Mouse (Mus musculus) monocyte, adult 5-6 weeks (primary cell): ENCODE data around the gene Mapre1. TPM values are rescaled to one million over a fixed set of nuclear protein-coding genes. Genes with fewer than 3 reads are reported as not detected.
A peak's percentile ranks its signal among the peaks of the same experiment; 100 is the strongest.
"Not testable (repeated sequence)": the region's sequence is repeated elsewhere in the genome, so short reads cannot be mapped to it uniquely, and the experiment has no call there.

Experiments
- ATAC-seq: fragments of 153-309, 156-312 bp; replicated peaks from 2 replicates; pipeline ENCODE4 v1.8.0; 2017; ENCODE audit warnings: mild to moderate bottlenecking; ENCODE audit not compliant: low TSS enrichment, insufficient number of reproducible peaks, severe bottlenecking, poor library complexity, low FRiP score
- total RNA-seq: library from RNA; stranded (forward); fragments of 200-1000, 200-491, 200-594 nt; gene quantifications from 3 replicates; pipeline ENCODE4 v1.2.3, GENCODE M21; 2017

Gene Mapre1
- total RNA-seq, 1 experiment from 2014 or later, result 180 TPM

DNA sequence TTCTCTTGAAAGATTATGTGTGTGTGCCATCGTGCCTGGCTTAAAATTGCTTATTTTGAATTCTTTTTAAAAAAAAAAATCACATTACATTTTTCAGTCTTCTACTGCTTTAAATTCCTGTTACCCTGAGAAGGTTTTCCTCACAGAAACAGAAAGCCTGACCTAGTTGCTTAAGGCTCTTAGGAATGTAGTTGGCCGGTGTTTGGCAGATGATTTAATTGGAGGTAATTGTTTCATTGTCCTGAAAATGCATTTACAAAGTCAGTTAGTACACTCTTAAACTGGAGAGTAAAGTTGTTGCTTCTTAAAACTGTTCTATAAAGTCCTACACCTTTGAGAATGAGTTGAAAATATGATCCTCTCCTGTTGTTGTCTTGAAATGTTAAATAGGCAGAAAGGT is 27.8 kb downstream of the Mapre1 start:
- ATAC-seq, result no peak

DNA sequence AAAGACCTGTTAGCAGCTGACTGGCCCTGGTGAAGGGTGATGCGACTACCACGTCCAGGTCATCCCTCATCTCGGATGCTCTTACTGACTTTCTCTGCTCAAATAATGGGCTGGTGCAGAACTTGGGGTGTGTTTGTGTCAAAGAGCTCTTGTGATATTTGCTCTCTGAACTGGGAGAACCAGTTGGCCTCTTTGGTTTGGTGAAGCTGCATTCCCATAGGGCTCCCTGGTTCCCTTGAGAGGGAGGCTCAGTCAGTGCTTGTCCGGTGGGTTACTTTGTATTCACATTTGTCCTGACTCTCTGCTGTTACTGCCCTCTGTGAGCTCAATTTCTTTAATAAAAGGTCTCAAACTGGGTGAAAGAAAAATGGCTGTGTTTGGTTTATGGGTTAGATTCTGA is 31.9 kb downstream of the Mapre1 start:
- no peak for ATAC-seq

DNA sequence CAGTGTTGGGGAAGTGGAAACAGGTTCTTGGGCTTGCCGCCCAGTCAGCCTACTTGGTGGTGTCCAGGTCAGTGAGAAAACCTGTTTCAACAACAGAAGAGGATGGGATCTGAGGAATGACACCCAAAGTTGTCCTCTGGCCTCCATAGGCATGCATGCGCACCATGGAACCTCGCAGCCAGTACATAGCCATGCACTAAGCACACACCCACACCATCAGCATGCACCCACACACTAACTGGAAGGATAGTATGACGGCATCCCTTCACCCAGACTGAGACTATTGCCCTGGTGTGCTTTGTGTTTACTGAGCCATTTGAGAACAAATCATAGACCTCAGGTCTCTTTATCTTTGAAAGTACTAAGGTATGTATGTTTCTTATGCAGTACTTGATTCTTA is 34.4 kb downstream of the Mapre1 start:
- ATAC-seq, result no peak

DNA sequence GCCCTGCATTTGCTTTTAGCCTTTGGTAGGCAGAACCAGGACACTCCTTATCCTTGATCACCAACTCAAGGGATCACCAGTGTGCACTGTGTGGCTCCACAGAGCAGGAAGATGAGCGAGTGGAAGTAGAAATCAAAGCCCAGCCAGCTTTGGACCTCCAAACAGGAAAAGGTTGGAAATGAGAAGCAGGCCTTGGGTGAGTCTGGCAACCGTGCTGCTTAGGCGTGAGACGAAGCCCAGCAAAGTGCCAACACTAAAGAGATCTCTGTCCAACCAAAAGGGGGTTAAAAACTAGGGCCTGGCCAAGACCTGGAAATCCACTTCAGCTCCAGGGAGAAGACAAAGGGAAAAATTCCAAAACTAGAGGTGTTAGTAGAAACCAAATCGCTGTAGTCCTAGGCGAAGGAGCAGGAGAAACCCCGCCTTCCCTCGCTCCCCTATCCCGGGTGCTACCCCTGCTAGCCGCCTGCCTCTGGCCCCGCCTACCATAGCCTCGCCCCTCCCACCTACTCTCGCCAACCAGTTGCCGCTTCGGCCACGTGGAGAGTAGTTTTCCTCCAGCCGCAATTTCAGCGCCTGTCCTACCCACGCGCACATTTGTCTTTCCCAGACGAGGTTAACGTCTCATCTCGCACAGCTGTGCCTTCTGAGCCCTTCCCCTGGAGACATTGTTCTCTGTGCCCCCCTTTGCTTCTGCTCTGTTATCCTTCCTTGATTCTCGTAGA is 37.7 kb downstream of the Mapre1 start:
- peak; percentile 79 for ATAC-seq

DNA sequence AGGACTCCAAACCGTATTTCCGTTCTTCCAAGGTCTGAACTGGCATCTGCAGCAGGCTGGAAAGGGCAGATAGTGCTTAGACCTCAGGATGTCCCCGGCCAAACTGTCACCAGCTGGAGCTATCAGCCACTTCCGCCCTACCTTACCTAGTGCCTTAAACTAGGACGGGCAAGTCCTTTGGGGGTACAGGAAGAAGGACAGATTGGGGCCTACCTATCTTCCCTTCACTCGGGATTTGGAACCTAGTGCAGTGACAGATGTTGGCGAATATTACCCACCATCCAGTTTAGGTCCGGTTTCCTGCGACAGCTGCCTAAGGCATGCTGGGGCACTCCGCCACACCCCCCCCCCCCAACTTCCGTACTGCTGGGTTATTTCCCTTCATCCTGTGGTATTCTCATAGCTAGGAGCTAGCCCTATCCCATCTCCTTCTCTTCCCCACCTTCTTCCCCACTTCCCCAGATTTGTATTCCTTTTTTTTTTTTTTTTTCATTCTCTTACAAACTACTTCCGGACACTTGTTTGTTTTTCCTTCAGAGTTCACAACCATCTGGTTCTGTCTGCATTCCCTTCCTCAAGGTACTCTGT is 38.4 kb downstream of the Mapre1 start, which contains the start of gene Efcab8:
Gene Efcab8 (plus strand): TSS at position 538 of the 588 bp plus-strand sequence.
- peak; percentile 23 for ATAC-seq

DNA sequence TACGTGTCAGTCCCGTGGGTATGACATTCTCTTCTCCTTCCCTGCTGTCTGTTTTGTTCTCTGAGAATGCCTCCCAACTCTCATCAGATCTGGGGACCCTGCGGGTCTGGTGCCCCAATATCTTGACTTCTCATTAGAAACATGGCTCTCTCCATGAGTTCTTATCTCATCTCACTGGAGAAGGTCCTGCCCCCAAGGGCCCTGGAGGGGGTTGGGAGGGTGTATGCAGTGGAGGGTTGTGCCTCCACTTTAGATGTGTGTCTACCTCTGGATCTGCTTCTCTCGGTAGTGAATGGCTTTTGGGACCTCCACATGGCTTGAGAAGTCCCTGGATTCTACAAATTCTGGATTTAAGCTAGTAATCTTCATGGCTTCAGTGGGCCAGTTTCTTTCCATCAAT is 40.1 kb downstream of the Mapre1 start:
- no peak for ATAC-seq

DNA sequence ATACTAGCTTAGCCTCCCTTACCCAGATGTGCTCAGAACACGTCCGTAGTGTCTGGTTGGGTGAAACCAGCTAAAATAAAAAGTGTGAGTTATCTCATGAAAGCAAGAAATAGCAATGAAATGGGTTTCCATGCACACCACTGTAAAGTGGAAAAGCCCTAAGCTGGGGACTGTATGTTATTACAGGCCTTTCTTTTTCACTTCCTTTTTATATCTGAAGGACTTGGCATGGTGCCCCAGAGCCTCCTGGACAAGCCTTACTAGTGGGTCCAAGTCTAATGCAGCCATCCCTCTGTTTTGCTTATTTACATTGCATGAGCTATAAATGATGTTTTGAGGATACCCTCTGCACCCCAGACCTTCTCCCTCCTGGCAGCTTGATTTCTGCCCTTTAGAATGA is 43.6 kb downstream of the Mapre1 start:
- ATAC-seq, result no peak

DNA sequence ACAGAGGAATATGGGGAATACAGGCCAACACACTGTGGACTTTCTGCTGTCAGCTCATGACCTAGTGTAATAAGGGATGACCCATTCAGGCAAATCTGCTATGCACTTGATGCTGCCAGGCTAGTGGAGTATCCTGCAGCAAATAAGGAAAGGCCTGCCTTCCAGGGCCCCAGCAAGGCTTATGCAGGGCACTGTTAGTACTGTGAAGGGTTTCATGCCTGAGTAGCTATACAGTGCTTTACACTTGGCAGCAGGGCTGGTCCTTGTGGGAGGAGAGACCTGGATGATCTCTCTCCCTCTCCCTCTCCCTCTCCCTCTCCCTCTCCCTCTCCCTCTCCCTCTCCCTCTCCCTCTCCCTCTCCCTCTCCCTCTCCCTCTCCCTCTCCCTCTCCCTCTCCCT is 52.3 kb downstream of the Mapre1 start:
- no peak for ATAC-seq

DNA sequence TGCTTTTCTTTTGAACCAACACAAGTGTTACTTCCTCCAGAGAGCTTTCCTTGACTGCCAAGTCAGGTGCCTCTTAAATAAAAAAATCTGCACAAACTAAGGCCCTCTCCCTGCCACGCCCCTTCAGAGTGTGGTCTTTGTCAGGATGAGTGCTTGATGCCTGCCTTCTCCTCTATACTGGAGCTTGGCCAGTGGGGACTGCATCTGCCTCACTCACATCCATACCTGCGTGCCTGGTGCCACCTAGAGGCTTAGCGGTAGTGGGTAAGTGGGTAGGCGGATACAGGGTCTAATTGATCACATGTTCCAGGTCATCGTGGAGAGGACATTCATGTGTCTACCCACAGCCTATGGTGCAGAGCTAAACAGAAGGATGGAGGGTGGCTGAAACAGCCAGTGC is 54.0 kb downstream of the Mapre1 start:
- no peak for ATAC-seq

DNA sequence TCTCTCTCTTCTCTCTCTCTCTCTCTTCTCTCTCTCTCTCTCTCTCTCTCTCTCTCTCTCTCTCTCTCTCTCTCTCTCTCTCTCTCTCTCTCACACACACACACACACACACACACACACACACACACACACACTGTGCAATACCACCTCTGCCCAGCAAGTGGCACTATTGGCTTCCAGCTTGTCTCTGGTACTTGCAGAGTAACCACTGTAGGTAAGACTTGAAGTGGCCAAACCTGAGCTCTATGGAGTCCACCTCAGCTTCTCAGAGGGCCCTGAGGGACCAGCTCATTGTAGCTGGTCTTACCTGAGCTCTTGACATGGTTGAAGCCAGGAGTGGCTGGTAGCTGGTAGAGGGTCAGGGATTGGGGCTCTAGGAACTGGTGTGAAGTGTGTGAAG is 66.4 kb downstream of the Mapre1 start:
- ATAC-seq, result not testable (repeated sequence)

DNA sequence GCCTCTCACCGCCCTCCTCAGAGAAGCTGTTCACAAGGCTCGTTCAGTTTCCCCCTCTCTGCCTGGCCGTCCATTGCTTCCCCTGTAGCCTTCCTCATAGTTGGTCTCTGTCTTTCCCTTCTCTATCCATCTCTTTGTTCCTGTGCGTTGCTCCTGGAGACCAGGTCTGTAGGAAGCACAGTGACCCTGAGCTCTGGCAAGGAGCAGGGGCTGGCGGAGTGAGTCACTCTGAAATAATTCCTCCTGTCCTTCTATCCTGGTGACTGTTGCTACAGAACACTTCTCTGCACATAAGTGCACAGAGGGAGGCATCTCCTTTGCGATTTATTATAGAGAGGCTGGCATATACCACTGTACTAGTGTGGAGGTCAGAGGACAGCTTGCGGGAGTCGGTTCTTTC is 67.1 kb downstream of the Mapre1 start:
- ATAC-seq, result no peak

DNA sequence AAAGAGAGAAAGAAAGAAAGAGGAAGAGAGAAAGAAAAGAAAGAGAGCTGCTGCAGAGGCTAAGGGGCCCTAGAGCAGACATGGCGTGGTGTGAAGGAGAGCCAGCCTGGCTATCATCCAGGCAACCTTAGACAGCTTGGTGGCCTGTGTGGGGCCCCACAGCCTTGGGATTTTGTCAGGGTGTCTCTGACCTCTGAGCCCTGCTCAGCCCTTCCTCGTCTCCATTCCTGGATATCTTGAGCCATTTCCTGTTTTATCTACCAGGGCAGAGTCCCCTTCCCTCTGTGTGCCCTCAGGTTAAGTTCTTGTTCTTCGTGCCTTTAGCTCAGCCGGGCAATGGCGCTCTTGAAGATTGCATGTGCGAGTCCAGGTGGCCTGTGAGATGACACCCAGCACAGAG is 67.8 kb downstream of the Mapre1 start:
- no peak for ATAC-seq

DNA sequence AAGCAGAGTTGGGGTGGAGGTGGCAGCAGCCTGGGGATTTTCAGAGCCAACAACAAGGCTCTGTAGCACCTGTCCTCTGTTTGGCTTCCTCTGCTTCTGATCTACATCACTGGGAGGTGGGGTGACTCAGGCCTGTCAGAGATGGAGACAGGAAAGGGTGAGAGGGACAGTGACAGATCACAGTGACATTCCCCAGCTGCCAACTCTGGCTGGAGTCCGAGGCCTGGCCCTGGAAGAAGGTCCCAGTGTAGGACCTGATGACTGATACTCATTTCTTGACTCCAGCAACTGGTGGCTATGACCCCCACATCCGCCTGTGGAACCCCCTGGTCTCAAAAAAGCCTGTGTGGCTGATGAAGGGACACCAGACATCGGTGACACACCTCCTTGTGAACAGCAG is 68.8 kb downstream of the Mapre1 start:
- no peak for ATAC-seq

DNA sequence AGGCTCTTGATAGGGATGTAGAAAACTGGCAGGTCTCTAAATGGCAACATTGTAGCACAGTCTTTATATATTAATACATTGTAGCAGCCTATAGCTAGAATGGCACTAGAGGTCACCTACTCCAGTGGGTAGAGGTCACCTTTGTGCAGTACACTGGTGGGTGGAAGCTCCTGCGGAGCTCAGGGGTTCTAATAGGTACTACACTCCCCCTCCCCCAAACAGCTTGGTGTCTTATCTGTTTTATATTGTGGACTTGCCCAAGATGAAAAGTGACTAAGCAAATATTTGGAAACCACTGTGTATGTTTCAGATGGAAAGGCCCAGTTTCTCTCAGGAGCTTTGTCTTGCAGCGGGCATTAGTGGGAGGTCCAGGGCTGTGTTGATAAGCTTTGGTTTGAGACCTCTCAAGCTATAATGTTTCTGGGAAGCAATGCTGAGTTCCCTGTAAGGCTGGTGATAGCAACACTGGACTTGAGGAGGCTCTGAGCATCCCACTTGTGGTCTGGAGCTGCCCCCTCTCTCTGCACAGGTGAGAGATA is 81.0 kb downstream of the Mapre1 start:
- ATAC-seq, result no peak

Other genes starting within 250 kb of the Mapre1 start
- not detected in 3 replicates for gene 4930404H24Rik, start 248.5 kb upstream of the Mapre1 start, total RNA-seq
- gene Nol4l, start 211.3 kb upstream of the Mapre1 start, total RNA-seq, result 1.3 to 3.7 TPM (median 1.4 TPM) in 3 replicates
- 32.5 to 55.1 TPM (median 32.6 TPM) in 3 replicates for gene Commd7, start 108.5 kb upstream of the Mapre1 start, total RNA-seq
- gene Dnmt3b, start 91.8 kb upstream of the Mapre1 start, total RNA-seq, result 2.9 to 12.0 TPM (median 5.7 TPM) in 3 replicates
- gene Dnmt3c, start 44.6 kb upstream of the Mapre1 start, total RNA-seq, result not detected in 3 replicates
- gene Efcab8, start 38.7 kb downstream of the Mapre1 start, total RNA-seq, result 0.29 TPM in 1 of 3 replicates, not detected in the others
- gene Sun5, start 129.8 kb downstream of the Mapre1 start, total RNA-seq, result not detected in 3 replicates
- not detected in 3 replicates for gene Bpifb2, start 133.8 kb downstream of the Mapre1 start, total RNA-seq
- not detected in 3 replicates for gene Bpifb6, start 159.1 kb downstream of the Mapre1 start, total RNA-seq
- gene Bpifb3, start 177.0 kb downstream of the Mapre1 start, total RNA-seq, result not detected in 3 replicates
- not detected in 3 replicates for gene Bpifb4, start 196.9 kb downstream of the Mapre1 start, total RNA-seq
- not detected in 3 replicates for gene Bpifa6, start 233.7 kb downstream of the Mapre1 start, total RNA-seq